Mouse (Mus musculus): ENCODE results near the gene Ankrd1.
A peak's percentile ranks its signal among the peaks of the same experiment; 100 is the strongest.

The Ankrd1 gene

GRCm38 (mm10) chr19:36110465-36110864, 9.4 kb downstream of the Ankrd1 start:
- DNase-seq (ENCODE audit: low read depth, low spot score): no peak

GRCm38 (mm10) chr19:36109318-36109944, 10.5 kb downstream of the Ankrd1 start:
- no peak for DNase-seq (ENCODE audit: low read depth, low spot score)

- no peak for DNase-seq (ENCODE audit: low read depth, low spot score)
Observed at GRCm38 (mm10) chr19:36103909-36104308, 16.0 kb downstream of the Ankrd1 start.

GRCm38 (mm10) chr19:36098916-36099315, 21.0 kb downstream of the Ankrd1 start:
- no peak for DNase-seq (ENCODE audit: low read depth, low spot score)

- DNase-seq (ENCODE audit: low read depth, low spot score): no peak
Observed at GRCm38 (mm10) chr19:36098265-36098664, 21.6 kb downstream of the Ankrd1 start.

- no peak for DNase-seq (ENCODE audit: low read depth, low spot score)
Observed at GRCm38 (mm10) chr19:36097194-36097593, 22.7 kb downstream of the Ankrd1 start.

- no peak for DNase-seq (ENCODE audit: low read depth, low spot score)
Observed at GRCm38 (mm10) chr19:36090781-36091180, 29.1 kb downstream of the Ankrd1 start.

GRCm38 (mm10) chr19:36083262-36084225, 36.4 kb downstream of the Ankrd1 start, which contains the start of gene Rpp30:
Gene Rpp30, plus strand, starts transcription at chr19:36083716.
- DNase-seq (ENCODE audit: low read depth, low spot score): peak; percentile 85

- DNase-seq (ENCODE audit: low read depth, low spot score): peak; percentile 38
Observed at GRCm38 (mm10) chr19:36082606-36083261, 37.2 kb downstream of the Ankrd1 start.

GRCm38 (mm10) chr19:36062801-36063529, 56.9 kb downstream of the Ankrd1 start:
- DNase-seq (ENCODE audit: low read depth, low spot score): no peak

All from retina, postnatal 7 days (tissue).